In the genomic region with DNA sequence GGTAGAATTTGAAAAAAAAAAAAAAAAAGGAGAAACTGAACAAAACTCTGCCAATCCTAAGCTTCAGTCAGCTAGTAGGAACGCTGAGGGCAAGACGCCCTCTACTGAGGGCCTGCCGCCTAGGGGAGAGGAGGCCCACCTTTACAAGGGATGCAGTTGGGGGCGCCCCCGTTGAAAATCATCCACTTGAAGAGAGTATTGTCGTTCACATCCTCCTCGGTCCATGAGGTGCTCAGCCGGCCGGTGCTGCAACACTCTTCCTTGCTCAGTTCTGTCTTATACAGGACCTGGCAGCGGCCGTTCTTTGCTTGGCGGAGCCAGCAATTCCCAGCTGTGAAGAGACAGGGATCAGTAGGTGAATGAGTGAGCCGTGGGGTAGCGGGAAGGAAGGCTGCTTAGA, we compare ENCODE assay signal across 8 mouse cellular contexts. TPM values are rescaled to one million over a fixed set of nuclear protein-coding genes. Genes with fewer than 3 reads are reported as not detected.
DNase-seq lines count a peak whose midpoint lies in the region; ATAC-seq lines count a peak whose summit lies in the region.

No protein-coding gene starts in this region.

- peak overlapping the region; percentile 59 for H3K4me2 ChIP-seq in embryonic facial prominence, embryonic 11.5 days (ENCODE audit: low read depth, low read length)
- H3K4me2 ChIP-seq in heart, embryonic 14.5 days (ENCODE audit: low read length), result peak overlapping the region; percentile 87
- peak overlapping the region; percentile 82 for H3K4me2 ChIP-seq in midbrain, embryonic 11.5 days

- H3K9me3 ChIP-seq in embryonic facial prominence, embryonic 11.5 days (replicated peaks; ENCODE audit: control insufficient read depth, low read length), result no peaks in the 10 kb centered on the region
- H3K9me3 ChIP-seq in heart, embryonic 14.5 days (ENCODE audit: control insufficient read depth, low read length), result no peaks in the 10 kb centered on the region
- H3K9me3 ChIP-seq in midbrain, embryonic 11.5 days (ENCODE audit: control insufficient read depth, low read length), result peaks cover 3% of the 10 kb centered on the region; the same call in 1 of the 2 replicates

- peak; percentile 15; the same call in 1 of the 2 replicates for ATAC-seq in embryonic facial prominence, embryonic 11.5 days (replicated peaks; ENCODE audit: insufficient number of reproducible peaks, low FRiP score, low TSS enrichment, low read depth)
- ATAC-seq in heart, embryonic 14.5 days (ENCODE audit: insufficient number of reproducible peaks, insufficient read depth, low FRiP score, low read depth), result no peak
- ATAC-seq in midbrain, embryonic 11.5 days (ENCODE audit: low FRiP score), result no peak

- no peaks in the 10 kb centered on the region; the same call in 1 of the 2 replicates for H3K4me1 ChIP-seq in embryonic facial prominence, embryonic 11.5 days (ENCODE audit: control insufficient read depth, insufficient read depth, low read length)
- peaks cover 8 to 10% of the 10 kb centered on the region in 2 experiments; a peak in 3 of 4 replicates for H3K4me1 ChIP-seq in heart, embryonic 14.5 days (ENCODE audit: control insufficient read depth in 2 of 2, insufficient read depth in 2 of 2, low read length in 2 of 2)
- peaks cover 21% of the 10 kb centered on the region for H3K4me1 ChIP-seq in midbrain, embryonic 11.5 days (ENCODE audit: control insufficient read depth, insufficient read depth, low read length)

- no peak overlapping the region for H3K27ac ChIP-seq in embryonic facial prominence, embryonic 11.5 days (replicated peaks; ENCODE audit: low read depth, low read length)
- H3K27ac ChIP-seq in heart, embryonic 14.5 days (replicated peaks in 1 of 2; ENCODE audit: control insufficient read depth in 1 of 2, insufficient read depth in 1 of 2, low read depth in 2 of 2, low read length in 2 of 2), result no peak overlapping the region
- H3K27ac ChIP-seq in midbrain, embryonic 11.5 days (ENCODE audit: low read depth, low read length), result no peak overlapping the region

- peak; percentile 16 to 18 for DNase-seq in right cerebral cortex, adult 2 months (ENCODE audit: low spot score in 2 of 2)
- DNase-seq in right cerebral cortex, postnatal 36 days (ENCODE audit: low spot score in 2 of 2), result no peak
- DNase-seq in embryonic facial prominence, embryonic 11.5 days (ENCODE audit: low spot score), result peak; percentile 55
- DNase-seq in kidney, postnatal 10 days, result peak; percentile 44
- DNase-seq in midbrain, embryonic 11.5 days (ENCODE audit: low spot score, missing footprints), result peak; percentile 94
- peak; percentile 53 for DNase-seq in testis, postnatal 10 days (ENCODE audit: low spot score)
- DNase-seq in spleen, adult 12 weeks (ENCODE audit: low spot score), result no peak

- peak overlapping the region; percentile 29; the same call in 1 of the 2 replicates for H3K9ac ChIP-seq in embryonic facial prominence, embryonic 11.5 days (replicated peaks; ENCODE audit: low read length)
- peak overlapping the region; percentile 35; the same call in 1 of the 2 replicates for H3K9ac ChIP-seq in heart, embryonic 14.5 days (ENCODE audit: low read length)
- peak overlapping the region; percentile 82 for H3K9ac ChIP-seq in midbrain, embryonic 11.5 days (ENCODE audit: low read length)

- peak overlapping the region; percentile 58 for H3K4me3 ChIP-seq in embryonic facial prominence, embryonic 11.5 days (ENCODE audit: low read depth, low read length)
- peak overlapping the region; percentile 46 to 64 for H3K4me3 ChIP-seq in heart, embryonic 14.5 days (ENCODE audit: control insufficient read depth in 1 of 2, insufficient read depth in 1 of 2, low read depth in 1 of 2, low read length in 2 of 2)
- peak overlapping the region; percentile 75 for H3K4me3 ChIP-seq in midbrain, embryonic 11.5 days (ENCODE audit: low read depth, low read length)

- peaks cover 11% of the 10 kb centered on the region for H3K27me3 ChIP-seq in embryonic facial prominence, embryonic 11.5 days (ENCODE audit: control insufficient read depth, insufficient read depth, low read length)
- H3K27me3 ChIP-seq in heart, embryonic 14.5 days (ENCODE audit: control insufficient read depth, insufficient read depth, low read length), result peaks cover 18% of the 10 kb centered on the region
- H3K27me3 ChIP-seq in midbrain, embryonic 11.5 days (ENCODE audit: control insufficient read depth, insufficient read depth, low read length), result peaks cover 4% of the 10 kb centered on the region; the same call in 1 of the 2 replicates

- under 1% methylated on average over 14 of the region's 14 CpGs for WGBS in embryonic facial prominence, embryonic 11.5 days
- WGBS in heart, embryonic 14.5 days, result 3% methylated on average over 14 of the region's 14 CpGs
- WGBS in midbrain, embryonic 11.5 days, result under 1% methylated on average over 14 of the region's 14 CpGs

- H3K36me3 ChIP-seq in embryonic facial prominence, embryonic 11.5 days (replicated peaks; ENCODE audit: control insufficient read depth, insufficient read depth, low read depth, low read length), result no peaks in the 10 kb centered on the region
- H3K36me3 ChIP-seq in heart, embryonic 14.5 days (ENCODE audit: control insufficient read depth, insufficient read depth, low read length), result no peaks in the 10 kb centered on the region
- H3K36me3 ChIP-seq in midbrain, embryonic 11.5 days (ENCODE audit: control insufficient read depth, insufficient read depth, low read length), result peaks cover 10% of the 10 kb centered on the region

RNA-seq across cellular contexts. Expression of a gene that starts 2.5 kb away (rescaled TPM):
- 32.2 and 32.7 TPM in 2 replicates for polyA plus RNA-seq in embryonic facial prominence, embryonic 11.5 days (2014; fragmentation: Nextera tagmentation; extraction: Ambion mirVana)
- 3.2 and 5.8 TPM in 2 replicates for polyA plus RNA-seq in heart, embryonic 14.5 days (2014; fragmentation: Nextera tagmentation; extraction: Ambion mirVana)
- polyA plus RNA-seq in midbrain, embryonic 11.5 days (2014; fragmentation: Nextera tagmentation; extraction: Ambion mirVana), result 48.2 and 57.0 TPM in 2 replicates

Comparison
In these comparisons a context has a peak if more than half of its experiments do, and no peak if none do; other contexts are left out.
1. DNase-seq: peak in right cerebral cortex, adult 2 months (2 of 2), embryonic facial prominence, embryonic 11.5 days (single experiment), kidney, postnatal 10 days (single experiment), midbrain, embryonic 11.5 days (single experiment) and testis, postnatal 10 days (single experiment); none in right cerebral cortex, postnatal 36 days (0 of 2) and spleen, adult 12 weeks (single experiment).
2. H3K9ac ChIP-seq: peak in every context shown above with its lines; median percentile 82 in midbrain, embryonic 11.5 days; 35 in heart, embryonic 14.5 days; 29 in embryonic facial prominence, embryonic 11.5 days.
3. Peak in every context shown above with its lines, with median percentiles within 50 percentile points of each other: H3K4me2 ChIP-seq and H3K4me3 ChIP-seq.